In the genomic region with DNA sequence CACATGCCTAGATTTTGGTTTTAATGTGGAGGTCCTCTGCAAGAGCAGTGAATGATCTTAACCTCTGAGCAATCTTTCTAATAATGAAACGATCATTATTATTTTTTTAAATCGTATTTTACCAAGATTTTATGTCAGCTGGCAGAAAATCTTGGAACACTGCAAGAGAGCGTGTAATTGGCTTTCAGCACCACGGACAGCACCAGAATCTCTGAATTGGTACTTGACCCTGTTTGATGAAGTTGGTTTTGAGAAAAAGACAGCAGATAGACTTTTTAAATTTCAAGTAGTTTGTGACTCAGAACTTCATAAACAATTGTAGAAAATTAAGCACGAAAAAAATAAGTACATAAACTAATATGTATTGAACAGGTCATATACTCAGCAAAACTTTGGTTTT, we compare ENCODE assay signal across 10 mouse cellular contexts. TPM values are rescaled to one million over a fixed set of nuclear protein-coding genes. Genes with fewer than 3 reads are reported as not detected.
DNase-seq lines count a peak whose midpoint lies in the region; ATAC-seq and TF ChIP-seq lines count a peak whose summit lies in the region.
"Had no signal": no experiment of that assay in that cellular context is flagged by ENCODE, and none has a peak within 500 bp of the region (broad histone marks: within the 10 kb centered on the region; RNA-seq: fewer than 3 reads in every experiment).

No protein-coding gene starts in this region.

- 11% methylated on average over 5 of the region's 5 CpGs for WGBS in lung, embryonic 14.5 days

- intact Hi-C loops in left cerebral cortex, postnatal 25 days (cut with DNase I) = loop anchor here (1.0 to 2.0 kb wide), 2 partner anchors 50 to 99 kb away; no protein-coding TSS in a partner anchor

- no peaks in the 10 kb centered on the region for H3K4me1 ChIP-seq in lung, embryonic 14.5 days (ENCODE audit: insufficient read depth)
- H3K4me1 ChIP-seq: embryonic facial prominence, embryonic 13.5 days; liver, embryonic 13.5 days had no signal

- H3K36me3 ChIP-seq in lung, embryonic 14.5 days (ENCODE audit: insufficient read depth) = no peaks in the 10 kb centered on the region
- H3K36me3 ChIP-seq: embryonic facial prominence, embryonic 13.5 days; liver, embryonic 13.5 days had no signal

- no peak overlapping the region for H3K4me3 ChIP-seq in lung, embryonic 14.5 days (ENCODE audit: low read depth, low read length)
- H3K4me3 ChIP-seq: embryonic facial prominence, embryonic 13.5 days; liver, embryonic 13.5 days had no signal

- ATAC-seq in lung, embryonic 14.5 days (ENCODE audit: insufficient read depth) = no peak

- no peak overlapping the region for H3K9ac ChIP-seq in lung, embryonic 14.5 days
- H3K9ac ChIP-seq: embryonic facial prominence, embryonic 13.5 days; liver, embryonic 13.5 days had no signal

- H3K27me3 ChIP-seq in lung, embryonic 14.5 days (ENCODE audit: insufficient read depth, low read length) = no peaks in the 10 kb centered on the region
- H3K27me3 ChIP-seq: embryonic facial prominence, embryonic 13.5 days; liver, embryonic 13.5 days had no signal

- no peak overlapping the region for H3K27ac ChIP-seq in lung, embryonic 14.5 days (ENCODE audit: low read depth)
- H3K27ac ChIP-seq: embryonic facial prominence, embryonic 13.5 days; liver, embryonic 13.5 days had no signal

- no peak for TF ChIP-seq CTCF in lung, embryonic 14.5 days (IDR thresholded peaks at IDR 0.05; ENCODE audit: low read depth)

- H3K4me2 ChIP-seq in lung, embryonic 14.5 days = no peak overlapping the region
- H3K4me2 ChIP-seq: embryonic facial prominence, embryonic 13.5 days; liver, embryonic 13.5 days had no signal

- DNase-seq in adrenal gland, adult (ENCODE audit: inconsistent age in 2 of 2, low spot score in 1 of 2) = peak; percentile 12 to 58
- no peak for DNase-seq in adrenal gland, adult 8-10 months
- DNase-seq in lung, embryonic 14.5 days = peak; percentile 91
- DNase-seq in lung, adult 18-20 months = no peak
- DNase-seq in embryo, embryonic 10 days (ENCODE audit: low spot score) = peak; percentile 84
- peak; percentile 55 for DNase-seq in lung, postnatal 14 days
- DNase-seq in MN1 (ENCODE audit: low spot score) = no peak
- no peak for DNase-seq in left cerebral cortex, postnatal 25 days (ENCODE audit: low spot score in 2 of 2)
- DNase-seq: liver, embryonic 13.5 days had no signal

- H3K9me3 ChIP-seq in lung, embryonic 14.5 days (ENCODE audit: low read depth, low read length) = no peaks in the 10 kb centered on the region
- H3K9me3 ChIP-seq: embryonic facial prominence, embryonic 13.5 days; liver, embryonic 13.5 days had no signal

RNA-seq across cellular contexts. Expression of a gene that starts 0.8 kb away (rescaled TPM):
- 1 to 10 TPM; 1.6 to 3.4 (median 2.5) TPM for total RNA-seq in adrenal gland, adult 8-10 months (2022)
- 1.4 and 1.8 TPM in 2 replicates for polyA plus RNA-seq in lung, embryonic 14.5 days (2014; fragmentation: Nextera tagmentation; extraction: Ambion mirVana)
- 100 to 1,000 TPM; 312 to 326 TPM for total RNA-seq in left cerebral cortex, postnatal 25 days (2021)

RNA-seq across cellular contexts. Expression of a gene that starts 52.4 kb away (rescaled TPM):
- total RNA-seq in adrenal gland, adult 8-10 months (2022) = 1 to 10 TPM; 4.5 to 8.2 (median 6.3) TPM
- 3.5 and 4.5 TPM in 2 replicates for polyA plus RNA-seq in lung, embryonic 14.5 days (2014; fragmentation: Nextera tagmentation; extraction: Ambion mirVana)
- total RNA-seq in left cerebral cortex, postnatal 25 days (2021) = 10 to 100 TPM; 32.5 to 42.1 TPM

Comparison
In these comparisons a context has a peak if more than half of its experiments do, and no peak if none do; other contexts are left out.
1. DNase-seq: peak in adrenal gland, adult (2 of 2), lung, embryonic 14.5 days (single experiment), embryo, embryonic 10 days (single experiment) and lung, postnatal 14 days (single experiment); none in adrenal gland, adult 8-10 months (single experiment), lung, adult 18-20 months (0 of 2), MN1 (single experiment) and left cerebral cortex, postnatal 25 days (0 of 2).
2. RNA of a gene that starts 0.8 kb away (total RNA-seq): 312 to 326 TPM in left cerebral cortex, postnatal 25 days; 1.6 to 3.4 TPM in adrenal gland, adult 8-10 months; every median in the first group is over 10 times any median in the second.